Mouse (Mus musculus): ENCODE measurements around the gene Tmem160.

Tmem160 gene

DNA sequence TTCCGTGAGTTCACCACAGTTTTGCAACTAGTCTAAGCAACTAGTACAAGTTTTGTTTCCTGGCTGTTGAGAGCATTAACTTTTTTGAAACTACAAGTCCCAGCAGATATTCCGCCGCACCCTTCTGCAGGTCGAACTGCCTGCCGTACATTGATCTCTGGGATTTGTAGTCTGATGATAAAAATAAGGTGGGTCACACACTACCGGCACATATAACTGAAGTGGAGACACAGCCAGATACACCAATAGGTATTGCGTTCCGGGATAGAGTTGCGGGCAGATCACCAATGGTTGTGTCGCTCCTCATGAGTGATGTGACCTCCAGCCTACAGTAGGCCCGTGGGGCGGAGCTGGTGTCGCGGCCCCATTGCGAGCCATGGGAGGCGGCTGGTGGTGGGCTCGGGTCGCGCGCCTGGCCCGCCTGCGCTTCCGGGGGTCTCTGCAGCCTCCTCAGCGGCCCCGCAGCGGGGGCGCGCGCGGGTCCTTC, at the start of gene Tmem160:
Gene Tmem160 (plus strand): TSS at position 193 of the 487 bp plus-strand sequence.
- in situ Hi-C loops (cut with MboI; ENCODE audit: unreplicated experiment in 2 of 2), result no loop called here

DNA sequence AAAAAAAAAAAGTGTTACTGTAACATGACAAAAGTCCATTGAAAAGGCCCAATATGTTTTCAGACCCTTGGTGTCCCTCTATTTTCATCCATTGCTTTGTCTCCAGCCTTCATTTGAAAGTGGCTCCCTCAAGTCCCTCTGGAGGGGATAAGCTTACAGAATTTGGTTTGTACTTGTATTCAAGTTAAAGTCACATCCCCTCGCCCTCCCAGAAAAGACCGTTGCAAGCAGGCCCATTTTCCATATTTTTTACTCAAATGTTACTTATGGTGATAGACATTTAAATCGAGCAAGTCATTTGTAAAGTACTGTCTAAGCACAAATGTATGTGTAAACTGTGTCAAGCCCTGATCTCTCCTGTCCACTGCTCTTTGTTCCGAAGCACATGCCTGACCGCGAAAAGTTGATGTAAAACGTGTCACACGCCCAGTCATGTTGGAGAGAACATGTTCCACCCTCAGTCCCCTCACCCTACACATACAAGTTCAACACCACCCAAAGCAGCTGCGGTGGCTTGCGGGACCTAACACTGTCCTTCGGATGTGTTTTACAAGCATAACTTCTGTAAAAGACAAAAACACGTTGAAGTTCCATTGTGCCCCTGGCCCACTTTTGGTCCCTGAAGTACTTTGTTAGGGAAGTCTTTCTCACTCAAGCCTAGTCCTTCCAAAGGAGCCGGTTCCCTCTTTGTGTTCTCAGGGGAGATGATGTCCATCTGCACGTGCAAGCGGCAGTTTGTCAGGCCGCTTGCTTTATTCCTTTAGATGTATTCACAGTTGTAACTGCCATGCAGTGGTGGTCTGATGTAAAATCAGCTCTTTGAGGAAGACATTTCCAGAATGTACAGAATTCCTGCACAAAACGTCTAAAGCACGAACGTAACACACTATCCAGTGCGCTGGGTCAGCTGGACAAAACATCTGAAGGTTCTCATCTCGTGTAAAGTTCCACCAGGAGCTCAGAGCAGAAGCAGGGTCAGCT, 49.3 kb upstream of the Tmem160 start:
- in situ Hi-C loops (cut with MboI; ENCODE audit: unreplicated experiment in 2 of 2), result loop anchor here in 1 of 2 experiments (5.0 to 10.0 kb wide), 2 partner anchors 324 to 442 kb away; partner anchors contain the start of gene Prkd2

- in situ Hi-C loops (cut with MboI; ENCODE audit: unreplicated experiment in 2 of 2), result loop anchor here in 1 of 2 experiments (5.0 to 10.0 kb wide), 2 partner anchors 323 to 440 kb away; partner anchors contain the start of gene Prkd2
Measured at GRCm38 (mm10) chr7:16404315-16405072, 48.1 kb upstream of the Tmem160 start.

- in situ Hi-C loops (cut with MboI; ENCODE audit: unreplicated experiment in 2 of 2), result loop anchor here in 1 of 2 experiments (10.0 kb wide), 1 partner anchor 440 kb away; the partner anchor contains the start of gene Prkd2
Measured at GRCm38 (mm10) chr7:16405073-16405455, 47.5 kb upstream of the Tmem160 start.

DNA sequence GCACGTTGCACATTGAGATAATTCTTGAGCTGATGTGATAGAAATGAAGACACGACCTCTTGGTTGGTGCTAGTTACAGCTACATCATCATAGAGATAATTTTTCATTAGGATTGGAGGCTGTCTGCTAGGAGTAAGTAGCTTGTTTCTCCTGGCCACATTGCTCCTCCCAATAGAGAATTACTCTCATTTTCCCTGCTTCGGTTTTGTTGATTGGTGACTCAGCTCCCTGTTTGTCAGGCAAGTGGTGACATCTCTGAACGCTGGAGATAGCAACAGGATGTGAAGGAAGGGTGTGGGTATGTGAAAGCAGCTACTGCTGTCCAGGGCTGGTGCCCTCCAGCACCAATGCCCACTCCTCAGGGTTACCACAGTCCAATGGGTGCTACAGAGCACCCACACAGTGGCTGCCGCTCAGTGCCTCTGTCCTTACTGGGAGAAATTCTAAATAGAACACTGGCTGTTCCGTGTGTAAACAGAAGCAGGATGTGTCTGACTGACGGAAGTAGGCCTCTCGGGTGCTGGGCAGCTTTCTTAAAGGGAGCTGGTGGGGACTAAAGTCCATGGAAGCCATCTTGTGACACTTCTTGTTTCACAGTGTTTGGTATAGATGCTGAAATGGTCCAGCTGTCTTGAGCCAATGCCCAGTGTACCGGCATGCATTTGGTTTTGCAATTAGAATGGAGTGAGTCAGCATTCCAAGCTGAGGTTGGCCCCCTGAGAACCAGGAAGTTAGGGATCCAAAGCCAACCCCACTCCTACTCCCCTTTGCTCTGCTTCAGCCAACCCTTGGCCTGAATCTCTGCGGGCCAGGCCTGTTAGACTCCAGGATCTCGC, 46.8 kb upstream of the Tmem160 start:
- in situ Hi-C loops (cut with MboI; ENCODE audit: unreplicated experiment in 2 of 2), result loop anchor here in 1 of 2 experiments (10.0 kb wide), 1 partner anchor 439 kb away; the partner anchor contains the start of gene Prkd2

DNA sequence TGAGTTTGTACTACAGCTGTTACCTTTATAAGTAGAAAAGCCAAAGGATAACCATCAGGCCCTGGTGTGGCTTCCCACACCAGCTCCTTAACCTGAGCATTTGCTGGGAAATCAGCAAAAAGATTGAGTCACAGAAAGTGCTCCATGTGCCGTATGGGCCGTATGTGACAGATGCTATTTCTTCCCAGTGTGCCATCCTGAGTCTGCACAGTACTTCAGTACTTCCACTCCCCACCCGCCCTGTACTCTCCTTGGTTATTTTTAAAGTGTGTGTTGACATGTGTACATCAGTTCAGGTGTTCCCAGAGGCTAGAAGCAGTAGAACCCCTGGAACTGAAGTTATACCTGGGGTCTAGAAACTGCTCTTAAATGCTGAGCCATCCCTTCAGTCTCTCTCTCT, 45.6 kb upstream of the Tmem160 start:
- in situ Hi-C loops (cut with MboI; ENCODE audit: unreplicated experiment in 2 of 2), result loop anchor here in 1 of 2 experiments (10.0 kb wide), 1 partner anchor 438 kb away; the partner anchor contains the start of gene Prkd2

DNA sequence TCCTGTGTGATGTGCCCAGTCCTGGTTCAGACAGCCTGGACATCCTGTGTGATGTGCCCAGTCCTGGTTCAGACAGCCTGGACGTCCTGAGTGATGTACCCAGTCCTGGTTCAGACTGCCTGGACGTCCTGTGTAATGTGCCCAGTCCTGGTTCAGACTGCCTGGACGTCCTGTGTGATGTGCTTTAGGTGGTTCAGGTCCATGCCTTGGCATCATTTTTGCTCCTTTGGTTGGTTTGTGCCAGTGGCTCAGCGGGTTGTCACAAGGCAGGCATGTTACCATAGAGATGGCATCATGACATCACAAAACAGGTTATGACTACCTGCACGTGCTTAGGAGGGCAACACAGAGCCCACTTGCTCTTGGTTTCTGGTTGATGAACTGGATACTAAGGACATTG, 41.5 kb upstream of the Tmem160 start:
- in situ Hi-C loops (cut with MboI; ENCODE audit: unreplicated experiment in 2 of 2), result no loop called here

DNA sequence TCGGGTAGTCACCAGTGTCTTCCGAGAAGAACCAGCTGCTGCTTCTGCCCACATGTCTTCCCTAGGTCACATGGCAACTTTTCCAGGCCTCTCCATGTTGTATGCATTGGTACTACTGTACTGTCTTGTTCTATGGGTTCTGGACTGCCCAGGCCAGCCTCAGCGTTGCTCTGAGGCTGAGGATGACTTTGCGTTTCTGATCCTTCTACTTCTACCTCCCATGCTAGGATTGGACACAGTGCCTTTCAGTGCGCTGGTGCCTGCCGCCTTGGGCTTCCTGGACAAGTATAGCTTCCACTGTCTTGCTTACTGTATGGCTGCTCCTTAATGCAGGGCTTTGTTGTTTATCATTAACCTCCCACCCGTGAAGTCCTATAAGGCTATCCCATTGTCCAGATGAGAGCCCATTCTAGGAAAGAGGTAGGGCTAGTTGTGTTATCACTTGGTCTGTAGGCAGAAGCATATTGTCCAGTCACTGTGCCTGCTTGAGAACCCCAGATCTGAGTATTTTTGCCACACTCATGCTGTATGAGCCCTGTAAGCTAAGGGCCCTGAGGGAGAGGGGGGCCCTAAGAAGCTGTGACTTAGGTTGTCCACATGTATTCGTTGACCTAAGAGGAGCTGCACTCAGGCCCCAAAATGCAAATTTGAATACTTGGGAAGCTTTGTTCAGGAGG, 40.2 kb upstream of the Tmem160 start:
- in situ Hi-C loops (cut with MboI; ENCODE audit: unreplicated experiment in 2 of 2), result no loop called here

DNA sequence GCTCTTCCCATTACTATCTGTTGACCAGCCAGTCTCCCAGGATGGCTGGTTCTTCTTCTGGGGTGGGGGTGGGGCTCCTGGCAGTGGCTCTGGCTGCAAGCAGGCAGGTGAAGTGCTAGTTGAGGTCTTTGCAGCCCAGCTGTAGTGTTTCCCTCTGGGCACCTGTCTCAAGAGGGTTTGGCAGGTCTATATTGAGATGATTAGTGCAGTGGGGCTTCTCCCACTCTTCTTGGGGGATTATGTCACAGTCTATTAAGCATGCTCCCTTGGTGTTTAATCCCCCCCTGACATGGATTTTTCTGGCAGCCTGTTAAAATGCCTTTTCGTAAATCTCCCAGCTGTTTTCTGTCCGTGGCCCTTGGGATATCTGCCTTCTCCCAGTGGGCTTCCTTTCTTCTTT, 39.6 kb upstream of the Tmem160 start:
- in situ Hi-C loops (cut with MboI; ENCODE audit: unreplicated experiment in 2 of 2), result no loop called here

DNA sequence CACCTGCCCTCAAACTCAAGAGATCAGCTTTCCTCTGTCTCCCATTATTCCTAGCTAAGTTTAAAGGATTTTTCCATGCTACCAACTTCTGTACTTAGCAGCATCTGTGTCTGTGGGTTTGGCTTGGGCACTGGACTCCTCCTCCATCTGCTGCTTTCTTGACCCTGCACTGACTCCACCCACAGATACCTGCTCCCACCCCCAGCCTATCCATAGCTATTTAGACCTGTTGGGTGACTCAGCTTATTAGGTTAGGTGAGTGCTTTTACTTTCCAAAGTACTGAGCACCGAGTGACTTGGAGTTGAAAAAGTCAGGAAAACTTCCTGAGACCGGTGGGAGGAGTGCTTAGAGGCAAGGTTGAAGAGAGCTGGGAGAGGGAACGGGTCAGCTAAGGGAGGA, 37.2 kb upstream of the Tmem160 start:
- in situ Hi-C loops (cut with MboI; ENCODE audit: unreplicated experiment in 2 of 2), result no loop called here

GRCm38 (mm10) chr7:16417141-16417771, 35.3 kb upstream of the Tmem160 start:
- in situ Hi-C loops (cut with MboI; ENCODE audit: unreplicated experiment in 2 of 2), result no loop called here

DNA sequence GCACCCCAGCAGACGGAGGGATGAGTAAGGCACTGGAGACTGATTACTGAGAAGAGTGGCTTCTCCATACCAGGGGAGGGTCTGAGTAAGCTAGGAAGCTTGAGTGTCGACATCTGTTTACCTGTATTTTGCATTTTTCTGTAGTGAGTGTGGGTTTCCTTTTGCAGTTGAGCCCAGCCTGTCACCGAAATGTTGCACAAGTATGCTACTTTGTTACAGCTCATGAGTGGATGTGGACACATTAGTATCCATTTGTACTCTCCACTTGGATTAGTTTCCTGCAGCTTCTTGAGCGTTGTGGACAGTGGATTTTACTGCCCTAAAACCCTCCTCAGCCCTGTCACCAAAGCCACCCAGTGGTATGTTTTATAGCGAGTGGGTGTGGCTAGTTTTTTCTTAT, 33.9 kb upstream of the Tmem160 start:
- in situ Hi-C loops (cut with MboI; ENCODE audit: unreplicated experiment in 2 of 2), result no loop called here

- in situ Hi-C loops (cut with MboI; ENCODE audit: unreplicated experiment in 2 of 2), result no loop called here
Measured at GRCm38 (mm10) chr7:16420493-16421118, 32.0 kb upstream of the Tmem160 start.

- in situ Hi-C loops (cut with MboI; ENCODE audit: unreplicated experiment in 2 of 2), result no loop called here
Measured at GRCm38 (mm10) chr7:16422222-16422856, 30.2 kb upstream of the Tmem160 start.

GRCm38 (mm10) chr7:16423731-16424130, 28.8 kb upstream of the Tmem160 start:
- in situ Hi-C loops (cut with MboI; ENCODE audit: unreplicated experiment in 2 of 2), result no loop called here

DNA sequence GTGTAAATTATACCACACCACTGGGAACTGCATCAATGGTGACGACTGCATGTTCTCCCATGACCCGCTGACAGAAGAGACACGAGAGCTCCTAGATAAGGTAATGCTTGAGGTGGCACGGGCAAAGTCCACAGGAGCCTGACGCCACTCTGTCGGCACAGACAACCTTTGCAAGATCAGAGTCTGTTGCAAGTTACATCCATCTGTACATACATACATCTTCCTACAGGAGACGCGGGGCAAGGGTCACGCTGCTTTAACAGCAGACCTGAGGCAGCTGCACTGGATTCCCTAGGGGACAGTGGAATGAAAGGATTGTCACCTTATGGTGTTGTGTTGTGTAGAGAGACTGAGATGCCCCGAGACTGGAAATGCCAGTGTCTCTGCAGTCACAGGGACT, 26.9 kb upstream of the Tmem160 start:
- in situ Hi-C loops (cut with MboI; ENCODE audit: unreplicated experiment in 2 of 2), result no loop called here

GRCm38 (mm10) chr7:16426129-16426729, 26.4 kb upstream of the Tmem160 start:
- in situ Hi-C loops (cut with MboI; ENCODE audit: unreplicated experiment in 2 of 2), result no loop called here
